Mouse (Mus musculus): ENCODE measurements around the gene Aig1. TPM values are rescaled to one million over a fixed set of nuclear protein-coding genes. Genes with fewer than 3 reads are reported as not detected.

Gene Aig1
- polyA plus RNA-seq, 1 experiment from 2014 or later = 97.1 TPM

DNA sequence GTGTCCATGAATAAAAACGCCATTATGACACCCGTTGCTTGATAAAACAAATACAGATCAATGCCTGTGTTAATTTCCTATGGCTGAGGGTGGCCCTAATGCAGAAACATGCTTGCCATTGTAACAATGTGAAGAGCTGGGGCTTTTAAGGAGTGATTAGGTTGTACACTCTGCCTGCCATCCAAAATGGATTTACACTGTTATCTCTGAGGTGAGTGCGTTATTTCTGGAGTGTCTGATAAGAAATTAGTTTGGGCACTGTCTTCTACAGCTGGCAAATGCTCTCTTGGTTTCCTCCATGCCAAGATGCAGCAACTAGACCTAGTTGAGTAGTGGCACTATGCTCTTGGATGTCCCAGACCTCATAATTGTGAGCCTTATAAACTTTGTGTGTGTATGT, 143.5 kb downstream of the Aig1 start:
- ATAC-seq = no peak
- Histone ChIP-seq H3K36me3 (ENCODE audit: control insufficient read depth, insufficient read depth, low read length) (no peaks in the 10 kb centered on the region), H3K4me1 (ENCODE audit: control insufficient read depth, insufficient read depth, low read length) (no peaks in the 10 kb centered on the region), H3K4me3 (ENCODE audit: low read length) (no peak overlapping the region), H3K4me2 (ENCODE audit: low read depth, low read length) (no peak overlapping the region), H3K9ac (ENCODE audit: low read depth, low read length) (no peak overlapping the region), H3K27me3 (replicated peaks; ENCODE audit: control insufficient read depth, insufficient read depth, low read length) (no peaks in the 10 kb centered on the region), H3K9me3 (ENCODE audit: control insufficient read depth, low read length) (no peaks in the 10 kb centered on the region), H3K27ac (ENCODE audit: low read length) (no peak overlapping the region)
- 90% methylated on average over 3 of the region's 3 CpGs for WGBS

DNA sequence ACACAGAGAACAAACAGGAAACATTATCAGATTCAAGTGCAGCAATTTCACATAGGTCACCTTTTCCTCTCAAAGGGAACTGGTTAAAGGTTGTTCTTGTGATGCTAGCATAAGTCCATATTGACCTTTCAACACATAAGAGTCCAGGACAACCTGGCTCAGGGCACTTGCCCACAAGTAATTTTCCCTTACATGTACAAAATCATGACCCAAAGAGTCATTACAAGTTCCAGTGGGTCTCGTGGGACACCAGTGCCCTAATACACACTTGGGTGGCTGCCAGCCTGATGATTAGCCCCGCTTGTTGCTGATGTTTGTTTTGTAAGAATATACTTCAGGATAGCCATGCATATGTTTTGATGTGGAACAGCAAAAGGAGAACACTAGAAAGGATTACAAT, 152.6 kb downstream of the Aig1 start:
- WGBS = 44% methylated on average over 2 of the region's 2 CpGs
- Histone ChIP-seq H3K4me1 (ENCODE audit: control insufficient read depth, insufficient read depth, low read length) (0 out of 2 replicates have a peak, but pooled peaks cover 3% of the 10 kb centered on the region), H3K4me3 (ENCODE audit: low read length) (no peak overlapping the region), H3K9ac (ENCODE audit: low read depth, low read length) (no peak overlapping the region), H3K27ac (ENCODE audit: low read length) (no peak overlapping the region), H3K4me2 (ENCODE audit: low read depth, low read length) (no peak overlapping the region), H3K36me3 (ENCODE audit: control insufficient read depth, insufficient read depth, low read length) (no peaks in the 10 kb centered on the region), H3K9me3 (ENCODE audit: control insufficient read depth, low read length) (no peaks in the 10 kb centered on the region), H3K27me3 (replicated peaks; ENCODE audit: control insufficient read depth, insufficient read depth, low read length) (no peaks in the 10 kb centered on the region)
- no peak for ATAC-seq

- Histone ChIP-seq H3K36me3 (ENCODE audit: control insufficient read depth, insufficient read depth, low read length) (no peaks in the 10 kb centered on the region), H3K27me3 (replicated peaks; ENCODE audit: control insufficient read depth, insufficient read depth, low read length) (no peaks in the 10 kb centered on the region), H3K9me3 (ENCODE audit: control insufficient read depth, low read length) (no peaks in the 10 kb centered on the region), H3K4me1 (ENCODE audit: control insufficient read depth, insufficient read depth, low read length) (0 out of 2 replicates have a peak, but pooled peaks cover 3% of the 10 kb centered on the region), H3K9ac (ENCODE audit: low read depth, low read length) (no peak overlapping the region), H3K4me2 (ENCODE audit: low read depth, low read length) (no peak overlapping the region), H3K27ac (ENCODE audit: low read length) (no peak overlapping the region), H3K4me3 (ENCODE audit: low read length) (no peak overlapping the region)
- ATAC-seq = no peak
- 86% methylated on average over 6 of the region's 6 CpGs for WGBS
Observed at GRCm38 (mm10) chr10:13715584-13715983, 153.2 kb downstream of the Aig1 start.

GRCm38 (mm10) chr10:13714920-13715293, 153.9 kb downstream of the Aig1 start:
- Histone ChIP-seq H3K9ac (ENCODE audit: low read depth, low read length) (no peak overlapping the region), H3K9me3 (ENCODE audit: control insufficient read depth, low read length) (no peaks in the 10 kb centered on the region), H3K27ac (ENCODE audit: low read length) (no peak overlapping the region), H3K36me3 (ENCODE audit: control insufficient read depth, insufficient read depth, low read length) (no peaks in the 10 kb centered on the region), H3K27me3 (replicated peaks; ENCODE audit: control insufficient read depth, insufficient read depth, low read length) (no peaks in the 10 kb centered on the region), H3K4me1 (ENCODE audit: control insufficient read depth, insufficient read depth, low read length) (0 out of 2 replicates have a peak, but pooled peaks cover 3% of the 10 kb centered on the region), H3K4me2 (ENCODE audit: low read depth, low read length) (no peak overlapping the region), H3K4me3 (ENCODE audit: low read length) (no peak overlapping the region)
- ATAC-seq = no peak
- WGBS = 70% methylated on average over 7 of the region's 7 CpGs

- Histone ChIP-seq H3K27ac (ENCODE audit: low read length) (no peak overlapping the region), H3K4me3 (ENCODE audit: low read length) (no peak overlapping the region), H3K27me3 (replicated peaks; ENCODE audit: control insufficient read depth, insufficient read depth, low read length) (no peaks in the 10 kb centered on the region), H3K4me1 (ENCODE audit: control insufficient read depth, insufficient read depth, low read length) (0 out of 2 replicates have a peak, but pooled peaks cover 3% of the 10 kb centered on the region), H3K9ac (ENCODE audit: low read depth, low read length) (no peak overlapping the region), H3K4me2 (ENCODE audit: low read depth, low read length) (no peak overlapping the region), H3K9me3 (ENCODE audit: control insufficient read depth, low read length) (no peaks in the 10 kb centered on the region), H3K36me3 (ENCODE audit: control insufficient read depth, insufficient read depth, low read length) (no peaks in the 10 kb centered on the region)
- ATAC-seq = no peak
- WGBS = 57% methylated on average over 9 of the region's 9 CpGs
Observed at GRCm38 (mm10) chr10:13714199-13714919, 154.4 kb downstream of the Aig1 start.

- no peaks in the 10 kb centered on the region for H3K9me3 ChIP-seq (ENCODE audit: control insufficient read depth, low read length)
- H3K4me2 ChIP-seq (ENCODE audit: low read depth, low read length) = no peak overlapping the region
- 87% methylated on average over 5 of the region's 5 CpGs for WGBS
- H3K27ac ChIP-seq (ENCODE audit: low read length) = no peak overlapping the region
- H3K4me3 ChIP-seq (ENCODE audit: low read length) = no peak overlapping the region
- no peak for ATAC-seq
- 0 out of 2 replicates have a peak, but pooled peaks cover 3% of the 10 kb centered on the region for H3K4me1 ChIP-seq (ENCODE audit: control insufficient read depth, insufficient read depth, low read length)
- H3K9ac ChIP-seq (ENCODE audit: low read depth, low read length) = no peak overlapping the region
- no peaks in the 10 kb centered on the region for H3K27me3 ChIP-seq (replicated peaks; ENCODE audit: control insufficient read depth, insufficient read depth, low read length)
- no peaks in the 10 kb centered on the region for H3K36me3 ChIP-seq (ENCODE audit: control insufficient read depth, insufficient read depth, low read length)
Observed at GRCm38 (mm10) chr10:13713711-13714110, 155.1 kb downstream of the Aig1 start.

DNA sequence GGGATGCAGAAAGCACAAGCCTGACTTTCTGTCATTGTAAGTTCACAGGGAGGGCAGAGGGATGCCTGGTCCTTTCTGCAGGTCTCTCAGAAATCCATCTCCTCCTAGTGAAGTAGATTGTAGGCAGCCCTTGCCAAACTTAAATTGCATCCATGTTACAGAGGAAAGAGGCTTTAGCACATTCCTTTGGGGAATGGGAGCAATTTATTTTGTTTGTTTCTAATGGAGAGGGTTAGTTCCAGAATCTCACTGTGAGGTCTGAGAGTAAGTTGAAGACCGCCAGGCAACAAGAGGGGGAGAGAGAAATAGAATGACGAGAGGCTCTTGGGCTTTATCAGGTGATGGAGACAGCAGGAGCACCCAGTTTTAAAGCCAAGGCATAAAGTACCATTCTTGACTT, 155.7 kb downstream of the Aig1 start:
- H3K36me3 ChIP-seq (ENCODE audit: control insufficient read depth, insufficient read depth, low read length) = no peaks in the 10 kb centered on the region
- 0 out of 2 replicates have a peak, but pooled peaks cover 3% of the 10 kb centered on the region for H3K4me1 ChIP-seq (ENCODE audit: control insufficient read depth, insufficient read depth, low read length)
- no peaks in the 10 kb centered on the region for H3K27me3 ChIP-seq (replicated peaks; ENCODE audit: control insufficient read depth, insufficient read depth, low read length)
- 52% methylated on average over 2 of the region's 2 CpGs for WGBS
- no peak overlapping the region for H3K9ac ChIP-seq (ENCODE audit: low read depth, low read length)
- H3K4me2 ChIP-seq (ENCODE audit: low read depth, low read length) = no peak overlapping the region
- no peak for ATAC-seq
- H3K4me3 ChIP-seq (ENCODE audit: low read length) = no peak overlapping the region
- no peak overlapping the region for H3K27ac ChIP-seq (ENCODE audit: low read length)
- no peaks in the 10 kb centered on the region for H3K9me3 ChIP-seq (ENCODE audit: control insufficient read depth, low read length)

GRCm38 (mm10) chr10:13711281-13711829, 157.4 kb downstream of the Aig1 start:
- H3K4me1 ChIP-seq (ENCODE audit: control insufficient read depth, insufficient read depth, low read length) = 0 out of 2 replicates have a peak, but pooled peaks cover 3% of the 10 kb centered on the region
- ATAC-seq = no peak
- no peak overlapping the region for H3K27ac ChIP-seq (ENCODE audit: low read length)
- H3K9ac ChIP-seq (ENCODE audit: low read depth, low read length) = no peak overlapping the region
- no peak overlapping the region for H3K4me3 ChIP-seq (ENCODE audit: low read length)
- no peaks in the 10 kb centered on the region for H3K36me3 ChIP-seq (ENCODE audit: control insufficient read depth, insufficient read depth, low read length)
- H3K4me2 ChIP-seq (ENCODE audit: low read depth, low read length) = no peak overlapping the region
- WGBS = 92% methylated on average over 8 of the region's 8 CpGs
- H3K9me3 ChIP-seq (ENCODE audit: control insufficient read depth, low read length) = no peaks in the 10 kb centered on the region
- no peaks in the 10 kb centered on the region for H3K27me3 ChIP-seq (replicated peaks; ENCODE audit: control insufficient read depth, insufficient read depth, low read length)

- no peak overlapping the region for H3K4me3 ChIP-seq (ENCODE audit: low read length)
- H3K36me3 ChIP-seq (ENCODE audit: control insufficient read depth, insufficient read depth, low read length) = no peaks in the 10 kb centered on the region
- WGBS = 41% methylated on average over 4 of the region's 4 CpGs
- ATAC-seq = no peak
- H3K9me3 ChIP-seq (ENCODE audit: control insufficient read depth, low read length) = no peaks in the 10 kb centered on the region
- no peak overlapping the region for H3K4me2 ChIP-seq (ENCODE audit: low read depth, low read length)
- H3K27ac ChIP-seq (ENCODE audit: low read length) = no peak overlapping the region
- H3K27me3 ChIP-seq (replicated peaks; ENCODE audit: control insufficient read depth, insufficient read depth, low read length) = no peaks in the 10 kb centered on the region
- no peaks in the 10 kb centered on the region for H3K4me1 ChIP-seq (ENCODE audit: control insufficient read depth, insufficient read depth, low read length)
- H3K9ac ChIP-seq (ENCODE audit: low read depth, low read length) = no peak overlapping the region
Observed at GRCm38 (mm10) chr10:13705771-13706170, 163.0 kb downstream of the Aig1 start.

All from intestine, embryonic 16.5 days (tissue).